Mouse (Mus musculus) liver, postnatal 0 days (tissue): ENCODE results near the gene Pxn. TPM values are rescaled to one million over a fixed set of nuclear protein-coding genes. Genes with fewer than 3 reads are reported as not detected.
A peak's percentile ranks its signal among the peaks of the same experiment; 100 is the strongest.

Source experiments
- ATAC-seq: fragments of 200-750 bp; cut with Nextera tagmentation; 2 replicates; pipeline ENCODE4 v1.8.0; 2017; ENCODE audit warnings: mild to moderate bottlenecking, moderate library complexity
- DNase-seq: peaks from one replicate; pipeline ENCODE4 v3.0.0-alpha.2; 2016
- H3K27ac ChIP-seq: fragments of 300-500 bp; sonication (generic); 2 replicates; pipeline ENCODE4 v1.5.1; 2014; ENCODE audit warnings: antibody characterized with exemption, moderate library complexity, mild to moderate bottlenecking, low read depth
- H3K27me3 ChIP-seq: fragments of 300-500 bp; sonication (generic); 2 replicates; pipeline ENCODE4 v1.6.1; 2014; ENCODE audit warnings: low read length, control low read depth, mixed read lengths; ENCODE audit not compliant: insufficient read depth
- H3K36me3 ChIP-seq: fragments of 300-500 bp; sonication (generic); replicated peaks from 2 replicates; pipeline ENCODE4 v1.6.1; 2014; ENCODE audit warnings: mild to moderate bottlenecking, control low read depth, low read length, moderate library complexity, mixed read lengths; ENCODE audit not compliant: insufficient read depth
- H3K4me1 ChIP-seq: fragments of 300-500 bp; sonication (generic); 2 replicates; pipeline ENCODE4 v1.6.1; 2014; ENCODE audit warnings: antibody characterized with exemption, mild to moderate bottlenecking, control low read depth; ENCODE audit not compliant: insufficient read depth
- H3K4me2 ChIP-seq: fragments of 300-500 bp; sonication (generic); 2 replicates; pipeline ENCODE4 v1.6.1; 2014; ENCODE audit warnings: low read depth, mild to moderate bottlenecking, low read length, moderate library complexity, mixed read lengths
- H3K4me3 ChIP-seq: fragments of 300-500 bp; sonication (generic); 2 replicates; pipeline ENCODE4 v1.5.1; 2014; ENCODE audit warnings: low read depth, low read length
- H3K9ac ChIP-seq: fragments of 300-500 bp; sonication (generic); replicated peaks from 2 replicates; pipeline ENCODE4 v1.6.1; 2014; ENCODE audit warnings: mild to moderate bottlenecking, moderate library complexity
- H3K9me3 ChIP-seq: fragments of 300-500 bp; sonication (generic); 2 replicates; pipeline ENCODE4 v1.6.1; 2016; ENCODE audit warnings: mild to moderate bottlenecking, control low read depth, low read length, mixed read lengths
- CTCF ChIP-seq: sonication (generic); IDR thresholded peaks from 2 replicates; pipeline ENCODE4 v1.5.1; 2016; ENCODE audit warnings: antibody characterized with exemption, low read depth
- EP300 ChIP-seq: IDR thresholded peaks from 2 replicates; pipeline ENCODE4 v1.6.1; 2016; ENCODE audit warnings: antibody characterized with exemption, low read depth, mild to moderate bottlenecking
- WGBS: fragments of 180-500 bp; shearing (Covaris S2); extraction: QIAGEN DNeasy Blood & Tissue Kit; methylation state at CpG from one replicate; pipeline ENCODE4 v1.1.7; 2014; ENCODE audit not compliant: insufficient replicate concordance; 5-methylcytosine and 5-hydroxymethylcytosine counted together
- polyA plus RNA-seq: library from polyadenylated mRNA; unstranded; fragments of >200 nt; fragmentation: Nextera tagmentation; extraction: Ambion mirVana; gene quantifications from 2 replicates; pipeline ENCODE4 v1.2.1, GENCODE M21; 2015

Pxn gene
- polyA plus RNA-seq, 1 experiment from 2014 or later = 14.9 TPM

DNA sequence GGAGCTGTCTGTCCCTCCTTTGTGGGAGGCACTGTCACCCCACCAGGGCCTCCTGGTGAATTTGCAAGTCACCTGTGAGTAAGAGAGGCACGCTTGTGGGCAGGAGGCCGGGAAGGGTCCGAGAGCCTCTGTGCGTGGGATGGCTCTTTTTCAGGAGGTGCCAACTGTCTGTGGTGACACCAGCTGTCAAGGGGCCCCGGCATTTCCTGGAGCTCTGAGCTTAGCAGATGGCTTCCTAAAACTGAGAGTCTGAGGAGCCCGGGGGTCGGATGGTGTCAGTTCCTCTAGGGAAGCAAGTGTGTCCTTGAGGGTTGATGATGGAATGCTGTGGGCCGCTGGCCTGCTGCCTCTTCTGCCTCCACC lies 24.0 kb downstream of the Pxn start:
- Histone ChIP-seq H3K4me2 (peak overlapping the region; percentile 46), H3K27me3 (no peaks in the 10 kb centered on the region), H3K9me3 (no peaks in the 10 kb centered on the region), H3K27ac (peak overlapping the region; percentile 82), H3K9ac (no peak overlapping the region), H3K4me3 (no peak overlapping the region), H3K36me3 (peaks cover 11% of the 10 kb centered on the region; the same call in 1 of the 2 replicates), H3K4me1 (peaks cover 75% of the 10 kb centered on the region)
- no peak for TF ChIP-seq CTCF
- TF ChIP-seq EP300 = 0 out of 2 replicates have a peak, but pooled peaks have one; percentile 29
- DNase-seq = peak; percentile 55
- 25% methylated on average over 8 of the region's 8 CpGs for WGBS
- ATAC-seq = peak; percentile 5; the same call in 1 of the 2 replicates

DNA sequence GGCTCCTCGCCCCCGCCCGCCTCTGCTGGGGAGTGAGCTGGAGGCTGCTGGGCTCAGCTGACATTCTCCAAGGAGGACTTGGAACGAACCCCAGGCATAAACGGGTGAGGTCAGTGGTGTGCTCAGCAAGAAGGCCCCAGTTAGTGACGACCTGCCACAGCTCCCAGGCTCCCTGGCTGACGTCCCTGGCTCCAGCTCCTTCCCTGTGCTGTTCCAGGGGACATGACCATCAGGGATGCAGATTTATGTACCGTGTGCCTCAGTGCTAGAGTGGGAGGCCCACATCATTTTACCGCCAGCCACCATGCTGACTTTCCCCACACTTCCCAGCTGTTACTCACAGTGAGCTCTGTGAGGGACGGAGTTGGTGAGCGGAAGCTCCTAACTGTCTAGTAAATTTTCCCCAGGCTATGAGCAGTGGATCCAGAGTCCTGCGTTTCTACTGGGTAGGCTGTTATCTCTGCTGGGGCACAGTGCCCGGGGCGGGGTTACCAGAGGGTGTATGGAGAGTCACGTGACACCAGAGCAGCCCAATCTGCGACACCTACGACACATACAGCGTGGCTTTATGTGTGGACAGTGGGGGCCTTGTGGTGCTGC lies 25.3 kb downstream of the Pxn start:
- no peak for TF ChIP-seq EP300
- no peak for TF ChIP-seq CTCF
- peak; percentile 82 for DNase-seq
- H3K9me3 ChIP-seq = no peaks in the 10 kb centered on the region
- peak overlapping the region; percentile 50 for H3K4me2 ChIP-seq
- peak; percentile 82 for ATAC-seq
- no peaks in the 10 kb centered on the region for H3K27me3 ChIP-seq
- 30% methylated on average over 18 of the region's 18 CpGs for WGBS
- peak overlapping the region; percentile 32; the same call in 1 of the 2 replicates for H3K9ac ChIP-seq
- peaks cover 79% of the 10 kb centered on the region for H3K4me1 ChIP-seq
- no peak overlapping the region for H3K4me3 ChIP-seq
- peak overlapping the region; percentile 82 for H3K27ac ChIP-seq
- H3K36me3 ChIP-seq = peaks cover 4% of the 10 kb centered on the region; the same call in 1 of the 2 replicates

- H3K27ac ChIP-seq = peak overlapping the region; percentile 82
- H3K4me1 ChIP-seq = peaks cover 84% of the 10 kb centered on the region
- H3K9ac ChIP-seq = no peak overlapping the region; the same call in 1 of the 2 replicates
Measured at GRCm38 (mm10) chr5:115534290-115534731, 27.8 kb downstream of the Pxn start.

DNA sequence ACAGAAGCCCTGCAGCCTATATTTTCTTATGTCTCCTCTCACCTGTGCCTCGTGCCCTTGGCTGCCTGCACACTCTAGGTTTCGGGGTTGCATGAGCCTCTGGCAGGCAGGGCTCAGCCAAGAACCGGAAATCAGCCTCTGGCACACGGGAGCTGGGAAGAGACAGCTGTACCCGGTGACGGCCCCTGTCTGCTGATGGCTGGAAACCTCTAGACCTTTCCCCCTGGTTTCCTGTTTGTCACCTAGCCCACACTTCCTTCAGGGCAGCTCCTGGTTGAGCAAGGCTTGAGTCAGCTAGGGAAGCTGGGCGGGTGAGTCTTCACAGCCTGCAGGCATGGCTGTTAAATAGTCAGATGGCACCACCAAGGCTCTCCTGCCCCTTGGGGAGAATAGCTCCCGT lies 28.4 kb downstream of the Pxn start:
- Histone ChIP-seq H3K9me3 (no peaks in the 10 kb centered on the region), H3K9ac (peak overlapping the region; percentile 32; the same call in 1 of the 2 replicates), H3K27ac (peak overlapping the region; percentile 82), H3K4me1 (peaks cover 79% of the 10 kb centered on the region), H3K36me3 (peaks cover 4% of the 10 kb centered on the region; the same call in 1 of the 2 replicates), H3K4me2 (peak overlapping the region; percentile 54), H3K4me3 (peak overlapping the region; percentile 13), H3K27me3 (no peaks in the 10 kb centered on the region)
- 8% methylated on average over 8 of the region's 8 CpGs for WGBS
- no peak for TF ChIP-seq EP300
- no peak for TF ChIP-seq CTCF
- DNase-seq (peak; percentile 53), ATAC-seq (peak; percentile 7; the same call in 1 of the 2 replicates)

More at GRCm38 (mm10) chr5:115534290-115534731, 27.8 kb downstream of the Pxn start:
- Histone ChIP-seq H3K36me3 (peaks cover 4% of the 10 kb centered on the region; the same call in 1 of the 2 replicates), H3K4me2 (peak overlapping the region; percentile 54), H3K27me3 (no peaks in the 10 kb centered on the region), H3K9me3 (no peaks in the 10 kb centered on the region), H3K4me3 (0 out of 2 replicates have a peak overlapping the region, but pooled peaks have one; percentile 3)
- ATAC-seq = no peak
- TF ChIP-seq CTCF (no peak), EP300 (no peak)
- DNase-seq = peak; percentile 40
- WGBS = 18% methylated on average over 16 of the region's 16 CpGs

GRCm38 (mm10) chr5:115535635-115536034 lies 29.2 kb downstream of the Pxn start:
- no peak for ATAC-seq
- H3K27ac ChIP-seq = peak overlapping the region; percentile 82
- H3K4me1 ChIP-seq = peaks cover 72% of the 10 kb centered on the region
- peaks cover 4% of the 10 kb centered on the region; the same call in 1 of the 2 replicates for H3K36me3 ChIP-seq
- peak overlapping the region; percentile 9; the same call in 1 of the 2 replicates for H3K4me3 ChIP-seq
- H3K9me3 ChIP-seq = no peaks in the 10 kb centered on the region
- peak overlapping the region; percentile 54 for H3K4me2 ChIP-seq
- peak; percentile 74 for DNase-seq
- WGBS = 20% methylated on average over 7 of the region's 7 CpGs
- TF ChIP-seq CTCF (no peak), EP300 (no peak)
- peak overlapping the region; percentile 32 for H3K9ac ChIP-seq
- no peaks in the 10 kb centered on the region for H3K27me3 ChIP-seq

DNA sequence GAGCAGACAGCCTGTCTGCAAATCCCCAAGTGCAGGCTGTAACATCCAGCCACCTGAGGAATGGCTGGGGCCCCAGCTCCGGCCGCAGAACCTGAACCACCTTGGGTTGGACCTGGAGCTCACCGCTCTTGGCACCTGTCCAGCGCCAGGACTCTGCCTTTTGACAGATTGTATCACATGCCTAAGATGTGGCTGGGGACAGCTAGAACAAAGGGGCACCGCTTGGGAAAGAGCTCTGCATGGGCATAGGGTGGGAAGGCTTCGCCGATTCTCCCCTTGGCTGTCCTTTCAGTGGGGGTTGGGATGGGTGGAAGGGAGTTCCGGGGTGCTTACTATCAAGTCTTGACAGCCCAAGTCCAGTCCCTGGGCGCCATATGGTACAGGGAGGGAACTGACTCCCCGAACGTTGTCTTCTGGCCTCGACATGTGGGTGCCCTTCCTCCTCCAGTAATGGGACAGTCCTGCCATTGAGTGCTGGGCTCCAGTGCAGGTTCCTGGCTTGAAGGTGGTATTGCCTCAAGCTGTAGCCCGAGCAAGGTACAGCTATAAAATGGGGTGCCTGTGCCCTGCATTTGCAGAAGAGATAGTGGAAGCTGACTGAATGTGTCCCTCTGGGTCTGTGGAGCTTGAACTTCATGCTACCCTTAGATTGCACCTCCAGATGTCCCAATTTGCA lies 31.7 kb downstream of the Pxn start:
- Histone ChIP-seq H3K4me2 (peak overlapping the region; percentile 43), H3K4me3 (no peak overlapping the region), H3K36me3 (peaks cover 2% of the 10 kb centered on the region; the same call in 1 of the 2 replicates), H3K9ac (no peak overlapping the region), H3K9me3 (no peaks in the 10 kb centered on the region), H3K4me1 (peaks cover 69% of the 10 kb centered on the region), H3K27me3 (no peaks in the 10 kb centered on the region), H3K27ac (peak overlapping the region; percentile 44)
- WGBS = 45% methylated on average over 13 of the region's 13 CpGs
- no peak for TF ChIP-seq CTCF
- no peak for TF ChIP-seq EP300
- DNase-seq (no peak), ATAC-seq (peak; percentile 2; the same call in 1 of the 2 replicates)
